Mouse (Mus musculus) neural tube, embryonic 14.5 days (tissue): Measurements from ENCODE around the gene Adora2a. TPM values are rescaled to one million over a fixed set of nuclear protein-coding genes. Genes with fewer than 3 reads are reported as not detected.

Source experiments
- ATAC-seq: fragments of 200-750 bp; cut with Nextera tagmentation; 2 replicates; pipeline ENCODE4 v1.8.0; 2017; ENCODE audit warnings: low read depth, mild to moderate bottlenecking, moderate TSS enrichment, moderate library complexity
- H3K27ac ChIP-seq: fragments of 300-500 bp; sonication (generic); 2 replicates; pipeline ENCODE4 v1.5.1; 2014; ENCODE audit warnings: low read depth, mild to moderate bottlenecking, control low read depth, low read length, moderate library complexity, mixed read lengths
- H3K27me3 ChIP-seq: fragments of 300-500 bp; sonication (generic); 2 replicates; pipeline ENCODE4 v1.6.1; 2014; ENCODE audit warnings: low read length; ENCODE audit not compliant: control insufficient read depth, insufficient read depth
- H3K36me3 ChIP-seq: fragments of 300-500 bp; sonication (generic); 2 replicates; pipeline ENCODE4 v1.6.1; 2014; ENCODE audit warnings: low read length, mixed read lengths; ENCODE audit not compliant: control insufficient read depth, insufficient read depth
- H3K4me1 ChIP-seq: fragments of 300-500 bp; sonication (generic); 2 replicates; pipeline ENCODE4 v1.6.1; 2014; ENCODE audit warnings: low read length; ENCODE audit not compliant: control insufficient read depth, insufficient read depth
- H3K4me2 ChIP-seq: fragments of 300-500 bp; sonication (generic); 2 replicates; pipeline ENCODE4 v1.6.1; 2014; ENCODE audit warnings: mild to moderate bottlenecking, low read depth, low read length, control low read depth
- H3K4me3 ChIP-seq: fragments of 300-500 bp; sonication (generic); 2 replicates; pipeline ENCODE4 v1.5.1; 2014; ENCODE audit warnings: low read depth, low read length, control low read depth, mixed read lengths
- H3K9ac ChIP-seq: fragments of 300-500 bp; sonication (generic); replicated peaks from 2 replicates; pipeline ENCODE4 v1.6.1; 2014; ENCODE audit warnings: low read depth, mild to moderate bottlenecking, control low read depth, low read length, mixed read lengths
- H3K9me3 ChIP-seq: fragments of 300-500 bp; sonication (generic); 2 replicates; pipeline ENCODE4 v1.6.1; 2016; ENCODE audit warnings: low read length; ENCODE audit not compliant: control insufficient read depth
- WGBS: fragments of 180-500 bp; shearing (Covaris S2); extraction: QIAGEN DNeasy Blood & Tissue Kit; methylation state at CpG from one replicate; pipeline ENCODE4 v1.1.7; 2014; 5-methylcytosine and 5-hydroxymethylcytosine counted together
- polyA plus RNA-seq: library from polyadenylated mRNA; unstranded; fragments of >200 nt; fragmentation: Nextera tagmentation; extraction: Ambion mirVana; gene quantifications from 2 replicates; pipeline ENCODE4 v1.2.1, GENCODE M21; 2014

Gene Adora2a
- polyA plus RNA-seq, 1 experiment from 2014 or later: 3.4 TPM

GRCm38 (mm10) chr10:75303324-75304048 lies 13.2 kb upstream of the Adora2a start:
- ATAC-seq: no peak
- H3K36me3 ChIP-seq: peaks cover 14% of the 10 kb centered on the region; the same call in 1 of the 2 replicates

GRCm38 (mm10) chr10:75304049-75304405 lies 12.7 kb upstream of the Adora2a start:
- Histone ChIP-seq H3K27me3 (no peaks in the 10 kb centered on the region), H3K27ac (peak overlapping the region; percentile 57; the same call in 1 of the 2 replicates), H3K9ac (no peak overlapping the region), H3K4me1 (no peaks in the 10 kb centered on the region), H3K36me3 (peaks cover 17% of the 10 kb centered on the region; the same call in 1 of the 2 replicates), H3K4me3 (no peak overlapping the region), H3K9me3 (no peaks in the 10 kb centered on the region), H3K4me2 (no peak overlapping the region)
- no peak for ATAC-seq
- WGBS: 92% methylated on average over 5 of the region's 5 CpGs

More at GRCm38 (mm10) chr10:75303324-75304048, 13.2 kb upstream of the Adora2a start:
- Histone ChIP-seq H3K4me2 (no peak overlapping the region), H3K4me1 (no peaks in the 10 kb centered on the region), H3K9ac (no peak overlapping the region), H3K4me3 (no peak overlapping the region), H3K27me3 (no peaks in the 10 kb centered on the region), H3K27ac (no peak overlapping the region), H3K9me3 (no peaks in the 10 kb centered on the region)
- 84% methylated on average over 8 of the region's 8 CpGs for WGBS

GRCm38 (mm10) chr10:75304413-75304812 lies 12.3 kb upstream of the Adora2a start:
- 70% methylated on average over 6 of the region's 6 CpGs for WGBS
- no peaks in the 10 kb centered on the region for H3K27me3 ChIP-seq
- no peak overlapping the region for H3K4me2 ChIP-seq
- peaks cover 18% of the 10 kb centered on the region; the same call in 1 of the 2 replicates for H3K36me3 ChIP-seq
- no peaks in the 10 kb centered on the region for H3K9me3 ChIP-seq
- peak overlapping the region; percentile 57; the same call in 1 of the 2 replicates for H3K27ac ChIP-seq
- ATAC-seq: no peak
- no peak overlapping the region for H3K9ac ChIP-seq
- no peaks in the 10 kb centered on the region for H3K4me1 ChIP-seq
- no peak overlapping the region for H3K4me3 ChIP-seq

DNA sequence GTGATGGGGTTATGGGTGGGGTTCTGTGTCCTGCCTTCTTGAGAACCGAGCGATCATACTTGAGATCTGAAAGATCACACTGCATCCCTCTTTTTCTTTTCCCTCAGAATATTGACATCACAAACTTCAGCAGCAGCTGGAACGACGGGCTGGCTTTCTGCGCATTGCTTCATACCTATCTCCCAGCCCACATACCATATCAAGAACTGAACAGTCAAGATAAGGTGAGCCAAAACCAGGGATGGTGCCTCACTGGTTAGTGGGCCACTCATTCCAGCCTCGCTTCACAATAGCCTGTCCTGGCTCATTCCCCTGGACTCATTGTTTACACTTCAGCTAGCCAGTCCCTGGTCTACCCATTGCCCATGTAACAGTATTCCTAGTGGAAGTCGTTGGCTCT lies 9.5 kb upstream of the Adora2a start:
- H3K27me3 ChIP-seq: no peaks in the 10 kb centered on the region
- H3K9me3 ChIP-seq: no peaks in the 10 kb centered on the region
- H3K4me2 ChIP-seq: no peak overlapping the region
- H3K36me3 ChIP-seq: peaks cover 33% of the 10 kb centered on the region
- H3K4me3 ChIP-seq: no peak overlapping the region
- H3K9ac ChIP-seq: no peak overlapping the region
- no peak for ATAC-seq
- 96% methylated on average over 7 of the region's 7 CpGs for WGBS
- no peak overlapping the region for H3K27ac ChIP-seq
- no peaks in the 10 kb centered on the region for H3K4me1 ChIP-seq

DNA sequence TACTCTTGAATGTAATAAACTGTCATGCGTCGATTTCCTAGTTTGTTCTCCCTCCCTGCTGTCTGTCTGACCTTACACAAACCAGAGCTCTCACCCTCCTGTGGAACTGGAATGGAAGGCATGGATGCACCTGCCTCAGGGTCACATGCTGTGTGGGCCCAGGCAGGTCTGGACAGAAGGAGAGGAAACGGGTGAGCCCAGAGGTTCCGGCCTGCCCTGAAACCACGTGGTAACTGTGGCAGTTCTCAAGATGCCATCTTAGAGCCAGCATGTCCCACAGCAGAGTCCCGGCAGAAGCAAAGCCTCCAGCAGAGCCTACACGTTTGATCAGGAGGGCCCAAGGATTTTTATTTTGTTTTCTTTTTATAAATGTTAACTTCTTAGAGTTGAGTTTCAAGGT lies 4.3 kb upstream of the Adora2a start:
- WGBS: 91% methylated on average over 7 of the region's 7 CpGs
- no peak overlapping the region for H3K4me2 ChIP-seq
- H3K36me3 ChIP-seq: peaks cover 32% of the 10 kb centered on the region

GRCm38 (mm10) chr10:75314190-75314980 lies 2.3 kb upstream of the Adora2a start:
- Histone ChIP-seq H3K9me3 (no peaks in the 10 kb centered on the region), H3K27me3 (peaks cover 13% of the 10 kb centered on the region; the same call in 1 of the 2 replicates), H3K4me2 (no peak overlapping the region), H3K9ac (no peak overlapping the region), H3K4me1 (no peaks in the 10 kb centered on the region), H3K27ac (no peak overlapping the region), H3K36me3 (peaks cover 19% of the 10 kb centered on the region), H3K4me3 (no peak overlapping the region)
- no peak for ATAC-seq
- 82% methylated on average over 6 of the region's 6 CpGs for WGBS

More for the DNA sequence above, 4.3 kb upstream of the Adora2a start:
- Histone ChIP-seq H3K27me3 (peaks cover 5% of the 10 kb centered on the region; the same call in 1 of the 2 replicates), H3K9me3 (no peaks in the 10 kb centered on the region), H3K4me1 (no peaks in the 10 kb centered on the region), H3K4me3 (no peak overlapping the region), H3K27ac (no peak overlapping the region), H3K9ac (no peak overlapping the region)
- no peak for ATAC-seq

DNA sequence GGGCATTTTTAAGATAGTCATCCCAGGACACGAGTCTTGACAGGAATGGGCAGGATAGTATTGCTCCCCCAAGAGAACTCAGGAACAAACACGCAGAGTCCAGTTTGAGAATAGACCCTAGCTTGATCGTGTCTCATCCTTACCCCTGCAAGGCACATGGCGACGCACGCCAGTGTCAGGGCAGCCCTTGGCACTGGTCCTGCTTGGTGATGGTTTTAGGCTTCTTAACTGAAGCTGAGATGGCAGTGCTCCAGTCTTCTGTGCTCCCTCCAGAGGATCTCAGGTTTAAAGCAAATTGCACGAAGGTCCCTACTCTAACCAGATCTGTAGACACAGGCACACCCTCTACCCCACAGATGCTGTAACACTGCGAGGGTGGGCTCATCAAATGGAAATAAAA lies 921 bp upstream of the Adora2a start:
- H3K9ac ChIP-seq: no peak overlapping the region
- H3K4me2 ChIP-seq: no peak overlapping the region
- H3K36me3 ChIP-seq: peaks cover 5% of the 10 kb centered on the region; the same call in 1 of the 2 replicates
- H3K9me3 ChIP-seq: no peaks in the 10 kb centered on the region
- H3K4me1 ChIP-seq: no peaks in the 10 kb centered on the region
- no peak overlapping the region for H3K27ac ChIP-seq
- ATAC-seq: no peak
- WGBS: 75% methylated on average over 8 of the region's 8 CpGs
- no peak overlapping the region for H3K4me3 ChIP-seq
- H3K27me3 ChIP-seq: peaks cover 13% of the 10 kb centered on the region; the same call in 1 of the 2 replicates

DNA sequence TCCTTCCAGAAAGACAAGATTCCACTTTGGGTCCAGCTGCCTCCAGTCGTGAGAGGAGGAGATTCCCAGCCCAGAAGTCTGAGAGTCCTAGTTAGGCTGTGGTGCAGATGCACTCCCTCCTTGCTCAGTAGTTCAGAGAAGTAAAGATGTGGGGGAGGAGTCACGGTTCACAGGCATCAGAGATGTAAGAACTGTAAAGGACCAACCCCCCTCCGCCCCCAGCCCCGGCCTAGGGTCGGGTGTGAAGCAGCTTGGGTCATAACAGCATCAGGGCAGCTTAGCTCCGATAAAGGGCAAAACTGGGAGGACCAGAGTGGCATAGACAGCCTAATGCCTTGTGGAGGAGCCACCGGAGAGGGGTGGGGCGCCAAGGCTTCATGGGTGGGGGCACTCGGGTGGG lies 205 bp upstream of the Adora2a start:
- peak; percentile 33; the same call in 1 of the 2 replicates for ATAC-seq
- no peaks in the 10 kb centered on the region for H3K9me3 ChIP-seq

More for the DNA sequence above, 205 bp upstream of the Adora2a start:
- 5% methylated on average over 9 of the region's 9 CpGs for WGBS
- Histone ChIP-seq H3K4me1 (no peaks in the 10 kb centered on the region), H3K4me3 (peak overlapping the region; percentile 27), H3K4me2 (peak overlapping the region; percentile 45), H3K36me3 (peaks cover 3% of the 10 kb centered on the region; the same call in 1 of the 2 replicates), H3K9ac (0 out of 2 replicates have a peak overlapping the region, but pooled peaks have one; percentile 21), H3K27me3 (peaks cover 13% of the 10 kb centered on the region; the same call in 1 of the 2 replicates), H3K27ac (no peak overlapping the region)
